Mouse (Mus musculus): Measurements from ENCODE around the gene 4930455H04Rik.

The 4930455H04Rik gene

DNA sequence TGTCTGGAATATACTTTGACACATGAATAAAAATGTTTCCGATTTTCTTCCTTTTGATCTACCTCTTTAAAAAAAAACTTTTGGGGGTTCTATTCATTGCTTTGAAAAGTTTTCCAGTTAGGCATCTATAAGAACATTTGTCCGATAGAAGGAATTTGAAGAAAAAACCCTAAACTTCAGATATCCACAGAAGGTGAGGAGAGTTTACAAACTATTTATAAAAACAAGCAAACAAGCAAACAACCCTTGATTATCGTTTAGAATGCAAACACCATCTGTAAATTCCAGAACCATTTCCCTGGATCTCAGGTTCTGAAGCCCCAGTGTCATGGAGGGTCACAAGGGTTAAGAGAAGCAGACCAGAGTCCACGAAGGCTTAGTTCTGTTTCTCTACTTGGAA is at the start of gene 4930455H04Rik:
TSS of gene 4930455H04Rik (plus strand) at position 301 of the 400 bp plus-strand sequence.
- no peak for DNase-seq (ENCODE audit: low spot score in 2 of 2)

DNA sequence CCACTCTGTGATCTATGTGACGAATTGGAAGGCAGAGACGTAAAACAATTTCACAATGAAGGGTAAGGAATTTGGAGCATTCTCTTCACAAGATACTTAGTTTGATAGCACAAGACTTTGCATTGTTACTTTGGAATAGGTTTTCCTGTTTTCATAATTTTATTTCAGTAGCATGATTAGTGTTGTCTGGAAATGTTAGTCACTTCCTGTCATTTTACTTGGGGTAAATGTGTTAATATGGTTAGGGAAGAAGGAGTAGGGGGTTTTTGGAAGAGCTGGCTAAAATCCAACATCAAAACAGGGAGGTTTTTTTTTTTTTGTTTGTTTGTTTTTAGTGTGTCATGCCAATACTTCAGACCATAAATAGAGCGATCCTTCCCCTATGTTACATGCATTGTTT is 46.5 kb upstream of the 4930455H04Rik start:
- no peak for DNase-seq (ENCODE audit: low spot score in 2 of 2)

DNA sequence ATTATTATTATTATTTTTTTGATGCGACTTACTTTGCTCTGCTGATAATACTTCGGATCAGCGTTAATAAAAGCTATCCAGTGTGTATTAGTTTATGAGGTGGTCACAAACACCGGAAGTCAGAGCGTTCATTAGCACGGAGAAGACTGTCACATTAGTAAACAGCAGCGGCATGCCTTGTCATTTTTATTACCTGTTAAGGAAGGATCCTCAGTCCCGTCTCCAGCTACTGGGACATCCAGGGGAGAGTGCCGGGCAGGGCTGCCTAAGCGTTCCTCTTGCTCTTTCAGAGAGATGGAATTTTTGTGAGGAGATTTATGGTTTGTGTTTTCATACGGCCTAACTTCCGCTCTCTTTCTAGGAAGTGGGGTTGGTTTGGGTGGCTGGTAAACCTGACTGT is 45.0 kb upstream of the 4930455H04Rik start:
- DNase-seq (ENCODE audit: low spot score in 2 of 2) = no peak

DNA sequence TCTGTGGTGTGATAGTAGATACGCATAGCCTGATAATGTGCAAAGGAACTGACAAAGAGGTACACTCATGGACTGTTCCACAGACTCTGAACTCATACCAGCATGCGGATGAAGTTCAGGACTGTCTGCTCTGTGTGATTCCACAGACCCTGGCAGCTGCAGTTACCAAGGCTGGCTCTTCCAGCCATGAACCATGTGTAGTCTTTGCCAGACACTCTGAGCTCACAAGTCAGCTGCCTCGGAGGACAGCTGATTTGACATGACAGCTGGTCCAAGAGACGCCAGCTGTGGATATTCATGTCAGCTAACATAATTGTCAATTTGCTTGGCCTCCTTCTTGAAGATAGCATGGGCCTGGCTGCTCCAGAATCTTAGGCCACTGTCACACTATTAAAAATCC is 39.1 kb upstream of the 4930455H04Rik start:
- DNase-seq (ENCODE audit: low spot score in 2 of 2) = no peak

DNA sequence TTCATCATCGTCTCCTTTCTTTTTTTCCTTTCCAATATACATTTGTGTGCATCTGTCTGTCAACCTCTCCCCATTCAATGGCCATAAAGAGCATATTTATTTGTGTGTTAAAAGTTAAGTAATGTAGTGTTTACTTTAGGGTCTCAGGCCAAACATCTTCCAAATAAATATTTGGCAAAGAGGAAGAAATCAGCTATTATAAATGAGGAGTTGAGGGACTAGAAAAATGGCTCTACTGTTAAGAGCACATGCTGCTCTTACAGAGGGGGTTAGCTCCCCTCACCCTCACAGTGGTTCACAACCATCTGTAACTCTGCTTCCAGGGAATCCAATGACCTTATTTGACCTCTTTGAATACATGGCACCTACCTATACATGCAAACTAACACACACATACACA is 34.9 kb upstream of the 4930455H04Rik start:
- DNase-seq (ENCODE audit: low spot score in 2 of 2) = no peak

DNA sequence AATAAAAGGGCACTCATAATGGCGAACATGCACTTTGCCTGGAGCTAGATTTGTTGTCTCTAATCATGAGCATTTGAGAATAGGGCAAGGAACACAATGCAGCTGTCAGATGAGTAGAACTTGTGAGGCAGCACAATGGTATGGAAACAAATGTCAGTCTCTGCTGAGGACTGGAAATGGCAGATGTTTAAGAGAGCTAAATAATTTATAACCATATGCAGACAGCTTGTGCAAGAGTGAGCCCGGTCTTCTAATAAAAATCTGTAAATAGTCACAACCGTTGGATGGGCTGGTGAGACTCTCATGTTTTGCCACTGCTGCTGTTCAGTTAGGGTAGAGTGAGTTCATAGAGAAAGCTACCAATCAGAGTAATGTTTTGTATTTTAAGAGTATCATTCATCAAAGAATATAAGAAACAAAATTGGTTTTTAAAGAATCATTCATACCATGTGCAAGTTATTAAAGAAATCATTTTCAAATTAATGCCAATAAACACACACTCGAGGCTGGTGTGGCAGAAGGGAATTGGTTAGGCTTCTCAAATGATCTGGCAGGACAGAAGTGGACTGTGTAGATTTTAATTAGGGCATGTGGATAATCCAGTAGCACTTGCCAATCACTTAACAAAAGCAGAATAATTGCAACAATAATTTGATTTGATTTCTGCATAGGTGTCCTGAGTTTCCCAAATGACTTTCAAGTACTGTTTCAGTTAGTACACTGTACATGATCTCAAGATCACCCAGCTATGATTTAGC is 31.0 kb upstream of the 4930455H04Rik start:
- DNase-seq (ENCODE audit: low spot score in 2 of 2) = no peak

DNA sequence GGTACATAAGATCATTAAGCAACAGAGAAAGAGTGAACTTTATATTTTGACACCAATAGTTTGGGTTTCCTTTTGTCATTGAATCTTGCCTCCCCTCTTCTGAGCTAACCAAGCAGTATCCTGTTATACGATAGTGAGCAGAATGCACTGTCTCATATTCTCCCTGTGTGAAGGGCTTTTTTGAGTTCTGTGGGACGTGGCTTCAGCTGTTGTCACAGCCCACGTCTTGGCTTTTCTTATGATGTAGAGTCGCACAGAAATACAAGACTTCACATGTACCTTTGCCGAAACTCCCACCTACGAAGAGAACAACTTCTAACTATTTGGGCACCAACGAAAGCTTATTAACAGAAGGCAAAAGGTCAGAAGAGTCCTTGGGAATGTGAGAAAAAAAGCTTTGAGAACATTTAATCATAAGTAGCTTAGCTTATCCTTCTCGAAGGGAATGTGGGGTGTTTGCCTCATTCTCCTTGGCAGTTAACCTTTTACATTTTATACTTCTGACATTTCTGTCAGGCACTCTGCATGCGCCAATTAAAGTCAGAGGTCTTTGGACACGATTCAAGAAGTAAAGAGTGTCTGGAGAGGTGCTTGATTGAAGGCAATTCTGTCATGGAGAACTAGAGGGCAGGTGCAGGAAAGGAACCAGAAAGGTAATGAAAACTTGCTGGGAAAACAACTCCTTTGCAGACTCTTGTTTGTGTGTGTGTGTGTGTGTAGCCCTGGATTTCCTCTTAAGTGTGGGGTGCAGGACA is 27.1 kb upstream of the 4930455H04Rik start:
- DNase-seq (ENCODE audit: low spot score in 2 of 2) = peak; percentile 58 to 63

DNA sequence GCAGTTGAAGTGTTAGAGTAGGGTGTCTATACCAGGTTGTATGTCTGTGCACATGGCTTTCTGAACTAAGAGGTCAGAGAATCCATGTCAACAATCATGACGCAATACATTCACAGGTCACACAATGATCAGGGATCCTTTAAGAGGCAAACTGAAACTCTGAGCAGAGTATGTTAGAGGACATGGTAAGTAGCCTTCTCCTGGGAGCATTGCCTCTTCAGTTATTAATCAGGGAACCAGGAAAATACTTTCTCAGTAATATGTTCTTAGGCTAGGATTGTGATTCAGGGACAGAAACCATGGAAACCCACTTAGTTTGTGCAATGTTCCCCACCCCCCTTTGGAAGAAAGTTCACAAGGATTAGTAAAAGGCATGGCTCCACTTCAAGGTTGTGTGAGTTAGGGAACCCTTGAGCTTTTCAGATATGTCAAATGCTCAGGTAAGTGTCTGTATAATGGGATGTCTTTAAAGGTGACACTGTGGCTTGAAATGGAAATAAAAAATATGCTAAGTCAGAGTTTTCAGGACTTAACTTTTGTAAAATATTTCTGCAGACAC is 26.4 kb upstream of the 4930455H04Rik start:
- no peak for DNase-seq (ENCODE audit: low spot score in 2 of 2)

DNA sequence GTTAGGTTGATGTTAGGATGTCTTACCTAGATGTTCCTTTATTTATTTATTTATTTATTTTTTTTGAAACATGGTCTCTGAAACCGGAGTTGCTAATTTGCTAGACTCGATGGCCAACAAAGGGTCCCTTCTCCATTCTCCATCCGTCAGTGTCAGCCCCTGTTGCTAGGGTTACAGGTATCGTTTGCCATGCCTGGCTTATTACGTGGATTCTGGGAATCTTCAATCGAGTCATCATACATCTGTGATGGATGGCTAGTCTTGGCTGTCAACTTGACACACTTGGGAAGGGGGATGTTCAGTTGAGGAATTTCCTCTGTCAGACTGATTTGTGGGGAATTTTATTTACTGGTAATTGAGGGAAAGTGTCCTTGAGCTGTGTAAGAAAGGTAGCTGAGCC is 25.3 kb upstream of the 4930455H04Rik start:
- DNase-seq (ENCODE audit: low spot score in 2 of 2) = no peak

DNA sequence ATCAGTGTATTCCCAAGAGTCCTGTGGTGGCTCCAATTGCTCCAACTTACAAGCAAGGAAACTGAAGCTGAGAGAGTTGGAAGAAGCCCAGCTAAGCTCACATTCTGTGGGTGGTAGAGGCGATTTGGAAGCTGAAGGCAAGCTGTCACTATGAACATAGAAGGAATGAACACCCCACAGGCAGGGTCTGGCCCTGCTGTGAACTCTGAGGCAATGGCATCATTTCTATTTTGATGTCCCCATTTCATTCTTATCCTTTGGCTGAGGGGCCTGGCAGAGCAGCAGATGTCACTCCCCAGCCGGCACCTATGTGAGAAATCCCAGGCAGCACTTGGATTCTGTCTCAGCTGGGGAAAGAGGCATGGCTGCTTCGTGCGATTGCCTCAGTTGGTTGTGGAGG is 24.6 kb upstream of the 4930455H04Rik start:
- DNase-seq (ENCODE audit: low spot score in 2 of 2) = peak; percentile 32 to 44

DNA sequence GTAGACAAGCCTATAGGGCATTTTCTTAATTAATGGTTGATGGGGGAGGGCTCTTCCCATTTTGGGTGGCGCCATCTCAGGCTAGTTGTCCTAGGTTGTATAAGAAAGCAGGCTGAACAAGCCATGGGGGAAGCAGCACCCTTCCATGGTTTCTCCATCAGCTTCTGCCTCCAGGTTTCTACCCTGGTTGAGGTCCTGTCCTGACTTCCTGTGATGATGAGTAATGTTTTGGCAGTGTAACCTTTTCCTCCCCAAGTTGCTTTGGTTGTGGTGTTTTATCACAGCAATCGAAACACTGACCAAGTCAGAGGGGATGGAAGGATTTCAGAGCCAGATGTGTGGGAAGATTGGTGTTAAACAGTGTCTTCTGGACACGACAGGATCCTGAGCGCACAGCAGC is 21.6 kb upstream of the 4930455H04Rik start:
- no peak for DNase-seq (ENCODE audit: low spot score in 2 of 2)

DNA sequence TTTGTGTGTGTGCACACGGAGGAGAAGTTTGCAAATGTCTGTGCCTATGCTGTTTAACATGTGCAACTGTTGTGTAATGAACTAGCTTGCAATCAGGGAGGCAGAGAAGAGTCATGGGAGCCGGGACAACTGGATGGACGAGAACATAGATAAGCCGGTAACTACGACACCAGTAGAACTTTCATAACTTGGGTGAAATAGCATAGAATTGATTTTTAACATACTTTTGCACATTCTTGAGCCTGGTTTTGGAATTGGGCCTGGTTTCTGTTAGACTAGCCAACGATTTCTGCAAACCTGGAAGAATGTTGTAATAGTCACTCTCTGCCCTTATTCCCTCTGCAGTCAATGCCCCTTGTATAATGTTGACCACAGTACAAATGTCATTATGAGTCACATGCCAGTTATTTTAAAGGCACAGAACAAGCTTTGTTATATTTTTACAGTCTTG is 17.4 kb upstream of the 4930455H04Rik start:
- DNase-seq (ENCODE audit: low spot score in 2 of 2) = no peak

DNA sequence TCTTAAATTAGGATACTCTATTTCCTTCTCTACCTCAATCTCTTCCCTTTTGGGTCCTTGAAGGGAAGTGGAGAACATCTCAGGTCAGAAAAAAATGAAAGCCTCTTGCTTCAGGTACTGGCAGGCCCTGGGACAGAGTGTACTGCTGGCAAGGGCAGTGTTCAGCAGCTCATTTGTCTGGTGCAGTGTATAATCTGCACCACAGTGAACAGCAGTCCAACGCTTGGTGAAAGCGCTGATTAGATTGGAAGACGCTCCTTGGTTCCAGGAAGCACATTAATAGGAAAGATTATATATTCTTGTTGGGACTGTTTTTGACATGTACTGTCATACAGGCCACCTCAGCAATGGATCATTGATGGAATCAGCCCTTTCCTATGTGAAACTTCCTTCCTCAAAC is 16.6 kb upstream of the 4930455H04Rik start:
- no peak for DNase-seq (ENCODE audit: low spot score in 2 of 2)

DNA sequence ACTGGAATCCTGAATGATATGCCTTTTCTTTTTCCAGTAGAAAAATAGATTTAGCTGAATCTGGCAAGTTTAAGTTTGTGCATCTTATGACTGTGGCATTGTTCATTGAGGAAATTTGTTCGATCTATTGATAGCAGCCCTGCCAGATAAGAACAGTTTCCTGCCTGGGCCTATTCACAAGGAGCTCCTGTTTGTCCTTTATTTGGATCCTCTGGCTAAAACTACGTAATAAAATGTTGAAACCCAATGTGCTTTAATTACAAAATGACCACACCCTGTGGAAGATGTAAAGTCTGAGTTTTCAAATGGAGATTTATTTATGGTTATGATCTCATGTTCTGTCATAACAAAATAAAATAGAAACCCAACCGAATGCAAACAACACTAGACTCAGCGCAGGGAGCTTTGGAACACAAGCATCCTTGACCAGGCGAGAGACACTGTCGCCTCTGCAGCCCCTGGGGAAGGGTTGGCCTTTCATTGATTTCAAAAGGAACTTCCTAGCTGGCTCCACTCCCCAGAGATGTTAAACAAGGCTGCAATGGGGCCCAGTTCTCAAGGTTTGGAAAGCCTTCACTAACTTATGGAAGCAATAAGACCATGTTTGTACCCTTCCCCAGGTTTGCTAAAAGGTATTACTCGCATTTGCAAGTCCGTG is 15.7 kb upstream of the 4930455H04Rik start:
- DNase-seq (ENCODE audit: low spot score in 2 of 2) = no peak

DNA sequence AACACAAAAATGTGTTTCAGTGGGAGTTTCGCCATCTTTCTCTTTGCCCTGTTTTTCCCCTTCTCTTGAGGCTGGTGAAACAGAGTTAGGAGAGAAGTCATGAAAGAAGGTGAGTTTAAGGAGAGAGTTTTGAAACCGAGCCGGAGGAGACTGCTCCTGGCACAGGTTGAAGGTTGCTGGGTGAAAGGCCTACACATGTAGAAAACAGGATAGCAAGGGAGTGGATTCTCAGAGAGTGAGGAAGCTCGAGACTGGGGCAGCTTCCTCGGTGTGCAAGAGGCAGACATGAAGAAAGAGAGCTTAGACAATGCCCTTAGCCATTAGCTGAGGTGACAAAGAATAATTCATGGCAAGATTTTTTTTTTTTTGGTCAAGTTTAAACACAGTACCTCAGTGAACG is 14.7 kb upstream of the 4930455H04Rik start:
- DNase-seq (ENCODE audit: low spot score in 2 of 2) = no peak

DNA sequence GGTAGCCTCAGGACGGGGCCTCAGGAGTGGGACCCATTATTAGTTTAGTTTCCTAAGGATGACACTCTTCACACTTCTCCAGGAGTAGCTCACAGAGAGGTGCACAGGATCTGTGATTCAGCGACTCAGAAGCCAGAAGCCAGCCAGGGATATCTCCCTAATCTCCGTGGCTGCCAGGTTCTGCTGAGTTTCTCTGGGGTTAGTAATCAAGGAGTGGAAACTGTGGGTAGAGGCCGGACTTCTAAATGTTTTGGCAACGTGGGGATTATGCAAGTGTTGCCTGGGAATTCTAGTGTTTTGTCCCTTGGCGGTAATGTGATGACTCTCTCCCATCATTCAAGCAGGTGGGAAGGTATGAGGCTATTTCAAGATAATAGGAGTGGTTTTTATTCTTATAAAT is 13.0 kb upstream of the 4930455H04Rik start:
- DNase-seq (ENCODE audit: low spot score in 2 of 2) = no peak

DNA sequence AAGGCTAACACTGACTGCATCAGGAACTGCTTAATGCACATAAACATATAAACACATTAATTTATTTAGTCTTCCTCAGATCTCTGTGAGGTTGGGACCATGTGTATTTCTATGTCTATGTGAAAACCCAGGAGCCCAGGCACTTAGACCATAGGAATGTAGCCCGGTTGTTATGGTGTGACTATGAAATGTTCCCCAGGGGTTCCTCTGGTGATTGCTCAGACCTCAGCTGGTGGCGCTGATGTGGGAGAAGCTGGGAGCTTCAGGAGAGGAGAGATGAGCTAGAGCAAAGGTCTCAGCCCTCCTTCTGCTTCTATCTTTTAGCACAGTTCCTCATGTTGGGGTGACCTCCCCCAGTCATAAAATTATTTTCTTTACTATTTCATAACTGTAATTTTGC is 7.7 kb upstream of the 4930455H04Rik start:
- no peak for DNase-seq (ENCODE audit: low spot score in 2 of 2)

DNA sequence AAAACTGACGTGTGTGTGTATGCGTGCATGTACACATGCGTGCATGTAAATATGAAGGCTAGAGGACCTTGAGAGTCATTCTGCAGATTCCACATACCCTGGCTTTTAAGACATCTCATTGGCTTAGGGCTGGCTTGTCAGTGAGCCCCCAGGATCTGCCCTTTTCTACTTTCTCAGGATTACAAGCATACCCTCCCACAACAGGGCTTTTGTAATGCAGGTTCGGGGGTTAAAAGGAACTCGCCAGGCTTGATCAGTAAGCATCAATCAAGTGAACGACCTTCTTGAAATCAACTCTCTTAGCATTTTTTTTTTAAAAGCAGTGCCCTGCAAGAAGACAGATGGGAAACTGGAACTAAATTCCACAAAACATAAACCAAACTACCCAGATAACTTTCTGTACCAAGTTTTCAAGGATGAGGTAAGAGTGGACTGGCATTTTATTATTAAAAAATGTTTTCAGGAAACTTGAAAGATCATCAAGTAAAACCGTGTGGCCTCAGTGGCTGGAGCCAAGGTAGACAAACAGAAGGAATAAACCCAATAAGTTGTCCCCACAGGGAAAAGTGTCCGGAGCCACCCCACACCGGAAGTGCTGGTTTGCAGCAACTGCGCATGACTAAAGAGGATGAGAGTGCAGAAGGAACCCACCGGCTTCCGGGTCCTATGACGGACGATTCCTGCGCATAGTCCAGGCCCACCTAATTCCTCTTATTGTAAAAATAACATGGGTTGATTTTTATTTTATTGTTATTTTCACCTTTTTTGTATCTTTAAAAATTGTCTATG is 6.5 kb upstream of the 4930455H04Rik start:
- DNase-seq (ENCODE audit: low spot score in 2 of 2) = no peak

DNA sequence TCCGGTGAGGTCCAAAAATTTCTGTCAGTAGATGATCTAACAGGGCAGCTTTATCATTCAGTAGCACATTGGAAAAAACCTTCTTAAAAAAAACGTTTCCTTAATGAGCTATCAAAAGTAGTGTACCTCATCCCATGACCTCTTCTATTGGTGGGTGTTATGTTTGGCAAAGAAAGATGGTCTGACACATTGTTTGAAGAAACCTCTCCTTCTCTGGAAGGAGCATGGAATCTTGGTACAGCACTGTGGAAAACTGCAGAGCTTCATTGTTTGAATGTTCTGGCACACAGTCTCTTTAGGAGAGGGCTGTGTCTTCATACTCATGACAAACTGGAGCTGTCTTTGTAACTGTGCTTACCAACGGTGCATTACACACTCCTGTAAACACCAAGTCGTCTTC is 4.9 kb upstream of the 4930455H04Rik start:
- DNase-seq (ENCODE audit: low spot score in 2 of 2) = no peak

DNA sequence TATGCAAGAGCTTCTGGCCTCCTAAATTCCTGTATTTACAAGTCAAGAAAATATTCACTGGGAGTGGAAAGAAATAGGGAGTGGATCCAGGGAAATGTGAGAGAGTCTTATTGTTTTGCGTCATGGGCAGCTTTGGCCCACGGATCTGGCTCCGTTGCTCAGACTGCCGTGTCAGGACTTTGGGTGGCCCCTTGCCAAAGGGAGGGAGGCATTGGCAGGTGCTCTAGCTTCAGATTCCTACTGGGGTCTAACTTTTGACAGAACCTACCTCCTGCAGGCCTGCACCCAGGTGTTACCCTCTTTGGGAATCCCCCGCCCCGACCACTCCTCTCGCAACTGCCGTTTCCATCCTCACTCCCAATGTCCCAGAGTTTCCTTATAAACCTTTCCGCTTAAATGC is 3.6 kb upstream of the 4930455H04Rik start:
- DNase-seq (ENCODE audit: low spot score in 2 of 2) = no peak

DNA sequence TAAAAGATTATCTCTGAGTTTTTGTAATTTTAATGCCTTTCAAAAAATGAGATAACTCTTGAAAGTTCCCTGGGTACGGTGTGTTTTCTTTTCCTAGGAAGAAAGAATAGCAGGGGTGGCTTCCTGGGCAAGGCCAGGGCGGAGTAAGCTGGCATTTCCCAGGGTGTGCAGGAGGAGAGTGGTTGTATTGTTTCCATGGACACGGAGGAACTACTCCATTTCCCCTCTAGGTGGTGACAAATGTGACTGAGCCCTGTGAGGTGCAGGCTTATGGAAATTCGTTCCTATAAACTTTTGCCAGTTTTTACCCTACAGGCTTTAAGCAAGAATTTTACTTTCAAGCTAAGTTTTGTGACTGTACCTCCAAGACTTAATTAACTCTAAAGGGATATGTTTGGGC is 1.8 kb upstream of the 4930455H04Rik start:
- DNase-seq (ENCODE audit: low spot score in 2 of 2) = peak; percentile 53 to 67

DNA sequence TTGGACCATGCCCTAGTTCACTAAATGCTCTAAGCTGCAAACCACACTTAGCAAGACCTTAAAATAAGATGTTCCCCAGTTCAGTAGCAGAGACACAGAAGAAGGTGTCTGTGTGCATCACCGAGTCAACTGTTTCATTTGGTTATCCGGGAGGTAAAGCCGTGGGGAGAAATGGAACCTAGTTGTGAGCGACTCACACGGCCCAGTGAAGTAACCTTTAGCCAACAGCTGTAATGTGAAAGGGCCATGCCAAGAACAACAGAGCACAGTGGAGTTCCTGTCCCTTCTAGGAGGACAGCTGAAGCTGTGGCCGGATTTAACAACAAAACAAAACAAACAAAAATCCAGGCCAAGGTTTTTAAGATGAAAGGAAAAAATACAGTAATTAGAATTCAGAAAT is 1.3 kb upstream of the 4930455H04Rik start:
- DNase-seq (ENCODE audit: low spot score in 2 of 2) = no peak
